Mouse (Mus musculus) embryonic facial prominence, embryonic 15.5 days (tissue): ENCODE measurements around the gene Rpl12. TPM values are rescaled to one million over a fixed set of nuclear protein-coding genes. Genes with fewer than 3 reads are reported as not detected.

ENCODE experiments used
- ATAC-seq: fragments of 200-750 bp; cut with Nextera tagmentation; 2 replicates; pipeline ENCODE4 v1.8.0; 2017; ENCODE audit warnings: low read depth, moderate TSS enrichment; ENCODE audit not compliant: insufficient number of reproducible peaks, low FRiP score, low TSS enrichment
- H3K27ac ChIP-seq: fragments of 300-500 bp; sonication (generic); replicated peaks from 2 replicates; pipeline ENCODE4 v1.5.1; 2015; ENCODE audit warnings: mild to moderate bottlenecking, inconsistent platforms
- H3K27me3 ChIP-seq: fragments of 300-500 bp; sonication (generic); 2 replicates; pipeline ENCODE4 v1.6.1; 2015; ENCODE audit warnings: inconsistent platforms
- H3K36me3 ChIP-seq: fragments of 300-500 bp; sonication (generic); 2 replicates; pipeline ENCODE4 v1.6.1; 2015; ENCODE audit warnings: mild to moderate bottlenecking, inconsistent platforms
- H3K4me1 ChIP-seq: fragments of 300-500 bp; sonication (generic); 2 replicates; pipeline ENCODE4 v1.6.1; 2015; ENCODE audit warnings: inconsistent platforms
- H3K4me2 ChIP-seq: fragments of 300-500 bp; sonication (generic); replicated peaks from 2 replicates; pipeline ENCODE4 v1.6.1; 2015; ENCODE audit warnings: mild to moderate bottlenecking, inconsistent platforms
- H3K4me3 ChIP-seq: fragments of 300-500 bp; sonication (generic); replicated peaks from 2 replicates; pipeline ENCODE4 v1.5.1; 2015; ENCODE audit warnings: mild to moderate bottlenecking, inconsistent platforms
- H3K9ac ChIP-seq: fragments of 300-500 bp; sonication (generic); 2 replicates; pipeline ENCODE4 v1.6.1; 2015; ENCODE audit warnings: inconsistent platforms
- H3K9me3 ChIP-seq: fragments of 300-500 bp; sonication (generic); replicated peaks from 2 replicates; pipeline ENCODE4 v1.6.1; 2016; ENCODE audit warnings: inconsistent platforms
- WGBS: fragments of 180-500 bp; shearing (Covaris S2); methylation state at CpG from one replicate; pipeline ENCODE4 v1.1.7; 2015; 5-methylcytosine and 5-hydroxymethylcytosine counted together
- polyA plus RNA-seq: library from polyadenylated mRNA; unstranded; fragments of >200 nt; fragmentation: Nextera tagmentation; extraction: Ambion mirVana; gene quantifications from 2 replicates; pipeline ENCODE4 v1.2.1, GENCODE M21; 2015

Gene Rpl12
- 141 and 176 TPM in 2 replicates for polyA plus RNA-seq

- Histone ChIP-seq H3K4me3 (peak within 1 kb of the TSS; percentile 64), H3K4me2 (peak within 1 kb of the TSS; percentile 58), H3K9ac (peak within 1 kb of the TSS; percentile 70), H3K27me3 (no peaks in the 10 kb centered on the region), H3K9me3 (no peaks in the 10 kb centered on the region), H3K36me3 (peaks cover 31% of the 10 kb centered on the region), H3K4me1 (peaks cover 40% of the 10 kb centered on the region), H3K27ac (peak within 1 kb of the TSS; percentile 89)
- peak; percentile 88 for ATAC-seq
- WGBS, result 2% methylated on average over 55 of the region's 55 CpGs
Measured at GRCm38 (mm10) chr2:32961192-32961995, at the start of gene Rpl12, which contains the start of gene Lrsam1. Rpl12 (plus strand) TSS chr2:32961559. Lrsam1 (minus strand) TSS chr2:32961614.

GRCm38 (mm10) chr2:32911639-32912182, 49.6 kb upstream of the Rpl12 start:
- ATAC-seq, result no peak
- peaks cover 40% of the 10 kb centered on the region for H3K36me3 ChIP-seq
- whole genome bisulfite sequencing, result 73% methylated on average over 7 of the region's 7 CpGs
- no peaks in the 10 kb centered on the region for H3K27me3 ChIP-seq
- no peak overlapping the region for H3K4me3 ChIP-seq
- 0 out of 2 replicates have a peak overlapping the region, but pooled peaks have one; percentile 48 for H3K27ac ChIP-seq
- H3K4me2 ChIP-seq, result no peak overlapping the region
- H3K9me3 ChIP-seq, result no peaks in the 10 kb centered on the region
- H3K9ac ChIP-seq, result no peak overlapping the region
- H3K4me1 ChIP-seq, result peaks cover 50% of the 10 kb centered on the region

- Histone ChIP-seq H3K4me1 (peaks cover 47% of the 10 kb centered on the region), H3K27ac (0 out of 2 replicates have a peak overlapping the region, but pooled peaks have one; percentile 48), H3K9ac (no peak overlapping the region), H3K4me2 (no peak overlapping the region), H3K36me3 (peaks cover 44% of the 10 kb centered on the region), H3K27me3 (no peaks in the 10 kb centered on the region), H3K9me3 (no peaks in the 10 kb centered on the region), H3K4me3 (no peak overlapping the region)
- ATAC-seq, result no peak
- WGBS, result 25% methylated on average over 19 of the region's 19 CpGs
Measured at GRCm38 (mm10) chr2:32912210-32912804, 49.1 kb upstream of the Rpl12 start.

- ATAC-seq, result 0 out of 2 replicates have a peak, but pooled peaks have one; percentile 12
- H3K36me3 ChIP-seq, result peaks cover 61% of the 10 kb centered on the region
- H3K9ac ChIP-seq, result no peak overlapping the region
- H3K4me2 ChIP-seq, result no peak overlapping the region
- H3K27ac ChIP-seq, result peak overlapping the region; percentile 78
- WGBS, result 77% methylated on average over 5 of the region's 5 CpGs
- H3K4me3 ChIP-seq, result no peak overlapping the region
- H3K9me3 ChIP-seq, result no peaks in the 10 kb centered on the region
- no peaks in the 10 kb centered on the region for H3K27me3 ChIP-seq
- H3K4me1 ChIP-seq, result peaks cover 29% of the 10 kb centered on the region
Measured at GRCm38 (mm10) chr2:32914362-32914761, 47.0 kb upstream of the Rpl12 start.

- Histone ChIP-seq H3K9me3 (no peaks in the 10 kb centered on the region), H3K4me3 (no peak overlapping the region), H3K4me1 (peaks cover 29% of the 10 kb centered on the region), H3K27ac (peak overlapping the region; percentile 78), H3K36me3 (peaks cover 64% of the 10 kb centered on the region), H3K27me3 (no peaks in the 10 kb centered on the region), H3K4me2 (no peak overlapping the region), H3K9ac (no peak overlapping the region)
- ATAC-seq, result peak; percentile 71
- 43% methylated on average over 3 of the region's 3 CpGs for WGBS
Measured at GRCm38 (mm10) chr2:32914896-32915295, 46.5 kb upstream of the Rpl12 start.

- no peaks in the 10 kb centered on the region for H3K27me3 ChIP-seq
- peaks cover 71% of the 10 kb centered on the region for H3K36me3 ChIP-seq
- no peak overlapping the region for H3K4me2 ChIP-seq
- peaks cover 19% of the 10 kb centered on the region for H3K4me1 ChIP-seq
- no peak overlapping the region for H3K9ac ChIP-seq
- 72% methylated on average over 11 of the region's 11 CpGs for WGBS
- no peaks in the 10 kb centered on the region for H3K9me3 ChIP-seq
- H3K27ac ChIP-seq, result no peak overlapping the region
- no peak for ATAC-seq
- H3K4me3 ChIP-seq, result no peak overlapping the region
Measured at GRCm38 (mm10) chr2:32917526-32917925, 43.8 kb upstream of the Rpl12 start.

GRCm38 (mm10) chr2:32918391-32918790, 43.0 kb upstream of the Rpl12 start:
- H3K4me1 ChIP-seq, result peaks cover 19% of the 10 kb centered on the region
- peaks cover 78% of the 10 kb centered on the region for H3K36me3 ChIP-seq
- no peak overlapping the region for H3K4me3 ChIP-seq
- no peak for ATAC-seq
- no peak overlapping the region for H3K4me2 ChIP-seq
- H3K27me3 ChIP-seq, result no peaks in the 10 kb centered on the region
- no peaks in the 10 kb centered on the region for H3K9me3 ChIP-seq
- WGBS, result 44% methylated on average over 9 of the region's 9 CpGs
- H3K27ac ChIP-seq, result no peak overlapping the region
- H3K9ac ChIP-seq, result no peak overlapping the region

GRCm38 (mm10) chr2:32921235-32921634, 40.1 kb upstream of the Rpl12 start:
- H3K4me3 ChIP-seq, result no peak overlapping the region
- no peak overlapping the region for H3K9ac ChIP-seq
- 0 out of 2 replicates have a peak, but pooled peaks cover 4% of the 10 kb centered on the region for H3K4me1 ChIP-seq
- H3K36me3 ChIP-seq, result peaks cover 90% of the 10 kb centered on the region
- H3K27ac ChIP-seq, result no peak overlapping the region
- H3K4me2 ChIP-seq, result no peak overlapping the region
- H3K27me3 ChIP-seq, result no peaks in the 10 kb centered on the region
- 73% methylated on average over 7 of the region's 7 CpGs for WGBS
- no peaks in the 10 kb centered on the region for H3K9me3 ChIP-seq
- ATAC-seq, result no peak

- H3K9ac ChIP-seq, result no peak overlapping the region
- H3K4me3 ChIP-seq, result no peak overlapping the region
- 0 out of 2 replicates have a peak, but pooled peaks cover 4% of the 10 kb centered on the region for H3K4me1 ChIP-seq
- H3K9me3 ChIP-seq, result no peaks in the 10 kb centered on the region
- 89% methylated on average over 15 of the region's 15 CpGs for WGBS
- no peak overlapping the region for H3K27ac ChIP-seq
- no peak for ATAC-seq
- H3K27me3 ChIP-seq, result no peaks in the 10 kb centered on the region
- H3K36me3 ChIP-seq, result peaks cover 94% of the 10 kb centered on the region
- no peak overlapping the region for H3K4me2 ChIP-seq
Measured at GRCm38 (mm10) chr2:32921801-32922380, 39.5 kb upstream of the Rpl12 start.

GRCm38 (mm10) chr2:32922564-32922963, 38.8 kb upstream of the Rpl12 start:
- no peak overlapping the region for H3K27ac ChIP-seq
- peaks cover 94% of the 10 kb centered on the region for H3K36me3 ChIP-seq
- no peaks in the 10 kb centered on the region for H3K27me3 ChIP-seq
- H3K4me3 ChIP-seq, result no peak overlapping the region
- H3K9me3 ChIP-seq, result no peaks in the 10 kb centered on the region
- no peak overlapping the region for H3K9ac ChIP-seq
- no peak for ATAC-seq
- H3K4me2 ChIP-seq, result no peak overlapping the region
- no peaks in the 10 kb centered on the region for H3K4me1 ChIP-seq
- WGBS, result 90% methylated on average over 13 of the region's 13 CpGs
